Mouse (Mus musculus) stomach, postnatal 0 days (tissue): ENCODE measurements around the gene Dusp18. TPM values are rescaled to one million over a fixed set of nuclear protein-coding genes. Genes with fewer than 3 reads are reported as not detected.

Experiments used
- ATAC-seq: fragments of 200-750 bp; cut with Nextera tagmentation; 2 replicates; pipeline ENCODE4 v1.8.0; 2017; ENCODE audit not compliant: low FRiP score, low TSS enrichment
- DNase-seq: peaks from one replicate; pipeline ENCODE4 v3.0.0-alpha.2; 2016; ENCODE audit warnings: low spot score
- H3K27ac ChIP-seq: fragments of 300-500 bp; sonication (generic); replicated peaks from 2 replicates; pipeline ENCODE4 v1.5.1; 2014; ENCODE audit warnings: mild to moderate bottlenecking, control low read depth
- H3K27me3 ChIP-seq: fragments of 300-500 bp; sonication (generic); 2 replicates; pipeline ENCODE4 v1.6.1; 2014; ENCODE audit warnings: low read length; ENCODE audit not compliant: control insufficient read depth, insufficient read depth
- H3K36me3 ChIP-seq: fragments of 300-500 bp; sonication (generic); 2 replicates; pipeline ENCODE4 v1.6.1; 2014; ENCODE audit warnings: low read length, mixed read lengths; ENCODE audit not compliant: control insufficient read depth, insufficient read depth
- H3K4me1 ChIP-seq: fragments of 300-500 bp; sonication (generic); replicated peaks from 2 replicates; pipeline ENCODE4 v1.6.1; 2014; ENCODE audit warnings: antibody characterized with exemption; ENCODE audit not compliant: control insufficient read depth, insufficient read depth
- H3K4me2 ChIP-seq: fragments of 300-500 bp; sonication (generic); replicated peaks from 2 replicates; pipeline ENCODE4 v1.6.1; 2014; ENCODE audit warnings: low read depth, mild to moderate bottlenecking, control low read depth, moderate library complexity
- H3K4me3 ChIP-seq: fragments of 300-500 bp; sonication (generic); 2 replicates; pipeline ENCODE4 v1.5.1; 2014; ENCODE audit warnings: low read depth, low read length, control low read depth
- H3K9ac ChIP-seq: fragments of 300-500 bp; sonication (generic); 2 replicates; pipeline ENCODE4 v1.6.1; 2014; ENCODE audit warnings: mild to moderate bottlenecking, low read length, control low read depth, mixed read lengths
- H3K9me3 ChIP-seq: fragments of 300-500 bp; sonication (generic); 2 replicates; pipeline ENCODE4 v1.6.1; 2016; ENCODE audit warnings: low read length; ENCODE audit not compliant: control insufficient read depth
- CTCF ChIP-seq: IDR thresholded peaks from 2 replicates; pipeline ENCODE4 v1.5.1; 2016; ENCODE audit warnings: antibody characterized with exemption, low read depth, mild to moderate bottlenecking, moderate library complexity
- EP300 ChIP-seq: optimal IDR thresholded peaks from 2 replicates; pipeline ENCODE3; 2016; ENCODE audit warnings: antibody characterized with exemption
- WGBS: fragments of 180-500 bp; shearing (Covaris S2); extraction: QIAGEN DNeasy Blood & Tissue Kit; methylation state at CpG from one replicate; pipeline ENCODE4 v1.1.7; 2014; 5-methylcytosine and 5-hydroxymethylcytosine counted together
- polyA plus RNA-seq: library from polyadenylated mRNA; unstranded; fragments of >200 nt; fragmentation: Nextera tagmentation; extraction: Ambion mirVana; gene quantifications from 2 replicates; pipeline ENCODE4 v1.2.1, GENCODE M21; 2015

Gene Dusp18
- polyA plus RNA-seq, 1 experiment from 2014 or later: 2.8 TPM

DNA sequence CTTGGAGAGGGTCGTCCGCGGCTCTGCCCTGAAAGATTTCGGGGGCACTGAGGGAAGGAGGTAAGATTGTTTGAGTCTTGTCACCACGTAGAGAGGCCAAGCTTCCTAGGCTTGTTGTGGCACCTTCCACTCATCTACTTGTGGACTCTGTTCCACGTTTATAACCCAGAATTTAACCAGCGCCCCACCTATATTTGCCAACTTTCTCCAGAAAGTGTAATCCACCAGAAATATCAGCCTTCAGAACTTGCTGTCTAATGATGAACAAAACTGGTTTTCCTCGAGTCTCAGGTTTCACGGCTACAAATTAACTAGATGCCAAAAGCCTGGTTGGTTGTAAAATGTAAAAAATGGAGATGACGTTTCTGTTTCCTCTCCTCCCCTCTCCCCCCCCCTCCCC, 418 bp downstream of the Dusp18 start:
- Histone ChIP-seq H3K36me3 (0 out of 2 replicates have a peak, but pooled peaks cover 2% of the 10 kb centered on the region), H3K4me1 (no peaks in the 10 kb centered on the region), H3K27ac (0 out of 2 replicates have a peak overlapping the region, but pooled peaks have one; percentile 45), H3K27me3 (no peaks in the 10 kb centered on the region), H3K9me3 (no peaks in the 10 kb centered on the region), H3K4me3 (peak overlapping the region; percentile 44), H3K4me2 (peak overlapping the region; percentile 88), H3K9ac (peak overlapping the region; percentile 62)
- DNase-seq: no peak
- WGBS: 1% methylated on average over 10 of the region's 10 CpGs
- TF ChIP-seq CTCF (no peak), EP300 (no peak)
- peak; percentile 51 for ATAC-seq

DNA sequence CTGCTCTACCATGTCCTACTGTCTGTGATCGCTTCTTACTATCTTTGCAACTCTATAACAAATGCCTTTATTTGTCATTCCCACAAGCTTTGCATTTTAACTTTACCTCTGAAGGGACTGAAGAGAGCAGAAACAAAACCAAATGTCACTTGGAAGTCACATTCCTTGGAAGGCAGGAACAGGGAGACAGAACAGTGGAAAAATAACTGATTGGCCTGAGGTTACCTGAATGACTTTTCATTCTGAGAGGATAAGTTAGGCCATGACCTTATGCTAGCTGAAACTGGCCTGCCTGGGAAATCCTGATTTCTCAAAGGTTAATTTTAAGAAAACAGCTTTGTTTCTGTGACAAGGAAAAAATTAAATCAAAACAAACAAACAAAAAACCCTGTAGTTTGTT, 893 bp downstream of the Dusp18 start:
- DNase-seq (no peak), ATAC-seq (no peak)
- Histone ChIP-seq H3K27ac (no peak overlapping the region), H3K4me1 (no peaks in the 10 kb centered on the region), H3K4me3 (no peak overlapping the region), H3K9ac (no peak overlapping the region), H3K9me3 (no peaks in the 10 kb centered on the region), H3K36me3 (0 out of 2 replicates have a peak, but pooled peaks cover 2% of the 10 kb centered on the region), H3K4me2 (no peak overlapping the region), H3K27me3 (no peaks in the 10 kb centered on the region)
- TF ChIP-seq CTCF: no peak
- no peak for TF ChIP-seq EP300
- 68% methylated on average over 1 of the region's 1 CpGs for WGBS

GRCm38 (mm10) chr11:3900296-3900695, 5.3 kb downstream of the Dusp18 start:
- Histone ChIP-seq H3K27me3 (no peaks in the 10 kb centered on the region), H3K4me3 (no peak overlapping the region), H3K4me1 (0 out of 2 replicates have a peak, but pooled peaks cover 3% of the 10 kb centered on the region), H3K4me2 (no peak overlapping the region), H3K36me3 (0 out of 2 replicates have a peak, but pooled peaks cover 2% of the 10 kb centered on the region), H3K9me3 (no peaks in the 10 kb centered on the region), H3K27ac (no peak overlapping the region), H3K9ac (no peak overlapping the region)
- ATAC-seq (0 out of 2 replicates have a peak, but pooled peaks have one; percentile 22), DNase-seq (no peak)
- TF ChIP-seq CTCF (no peak), EP300 (no peak)
- WGBS: 65% methylated on average over 6 of the region's 6 CpGs

- Histone ChIP-seq H3K4me1 (0 out of 2 replicates have a peak, but pooled peaks cover 3% of the 10 kb centered on the region), H3K4me3 (no peak overlapping the region), H3K4me2 (no peak overlapping the region), H3K36me3 (peaks cover 2% of the 10 kb centered on the region; the same call in 1 of the 2 replicates), H3K9ac (no peak overlapping the region), H3K27me3 (no peaks in the 10 kb centered on the region), H3K9me3 (no peaks in the 10 kb centered on the region), H3K27ac (no peak overlapping the region)
- 84% methylated on average over 3 of the region's 3 CpGs for WGBS
- TF ChIP-seq CTCF: no peak
- TF ChIP-seq EP300: no peak
- no peak for ATAC-seq
- no peak for DNase-seq
Measured at GRCm38 (mm10) chr11:3902516-3902915, 7.5 kb downstream of the Dusp18 start.

GRCm38 (mm10) chr11:3903046-3903445, 8.0 kb downstream of the Dusp18 start:
- Histone ChIP-seq H3K36me3 (peaks cover 2% of the 10 kb centered on the region; the same call in 1 of the 2 replicates), H3K9me3 (no peaks in the 10 kb centered on the region), H3K4me2 (no peak overlapping the region), H3K27ac (no peak overlapping the region), H3K4me3 (no peak overlapping the region), H3K27me3 (no peaks in the 10 kb centered on the region), H3K9ac (no peak overlapping the region), H3K4me1 (0 out of 2 replicates have a peak, but pooled peaks cover 3% of the 10 kb centered on the region)
- DNase-seq (peak; percentile 39), ATAC-seq (no peak)
- TF ChIP-seq EP300 (no peak), CTCF (no peak)
- 57% methylated on average over 5 of the region's 5 CpGs for WGBS

GRCm38 (mm10) chr11:3904673-3905072, 9.6 kb downstream of the Dusp18 start:
- TF ChIP-seq EP300: no peak
- TF ChIP-seq CTCF: no peak
- no peaks in the 10 kb centered on the region; the same call in 1 of the 2 replicates for H3K36me3 ChIP-seq
- H3K9me3 ChIP-seq: no peaks in the 10 kb centered on the region
- WGBS: 62% methylated on average over 6 of the region's 6 CpGs
- H3K27ac ChIP-seq: no peak overlapping the region
- H3K4me1 ChIP-seq: 0 out of 2 replicates have a peak, but pooled peaks cover 3% of the 10 kb centered on the region
- DNase-seq (no peak), ATAC-seq (no peak)
- no peaks in the 10 kb centered on the region for H3K27me3 ChIP-seq
- no peak overlapping the region for H3K9ac ChIP-seq
- no peak overlapping the region for H3K4me2 ChIP-seq
- H3K4me3 ChIP-seq: no peak overlapping the region
